Mouse (Mus musculus): ENCODE measurements around the gene Myom1.

Gene Myom1

GRCm38 (mm10) chr17:70991706-70992625 lies 10.5 kb upstream of the Myom1 start:
- peak; percentile 75 for DNase-seq (ENCODE audit: low read depth)

- no peak for DNase-seq (ENCODE audit: low read depth)
Observed at GRCm38 (mm10) chr17:70992662-70993061, 9.8 kb upstream of the Myom1 start.

GRCm38 (mm10) chr17:70993385-70993807 lies 9.0 kb upstream of the Myom1 start:
- no peak for DNase-seq (ENCODE audit: low read depth)

GRCm38 (mm10) chr17:70994671-70995070 lies 7.8 kb upstream of the Myom1 start:
- no peak for DNase-seq (ENCODE audit: low read depth)

GRCm38 (mm10) chr17:70995551-70995950 lies 6.9 kb upstream of the Myom1 start:
- no peak for DNase-seq (ENCODE audit: low read depth)

GRCm38 (mm10) chr17:70997836-70998235 lies 4.6 kb upstream of the Myom1 start:
- DNase-seq (ENCODE audit: low read depth): no peak

GRCm38 (mm10) chr17:70998400-70998975 lies 3.9 kb upstream of the Myom1 start:
- DNase-seq (ENCODE audit: low read depth): no peak

- no peak for DNase-seq (ENCODE audit: low read depth)
Observed at GRCm38 (mm10) chr17:70999187-70999586, 3.2 kb upstream of the Myom1 start.

GRCm38 (mm10) chr17:71000255-71000654 lies 2.2 kb upstream of the Myom1 start:
- no peak for DNase-seq (ENCODE audit: low read depth)

- DNase-seq (ENCODE audit: low read depth): no peak
Observed at GRCm38 (mm10) chr17:71001067-71001466, 1.4 kb upstream of the Myom1 start.

GRCm38 (mm10) chr17:71001699-71002080 lies 743 bp upstream of the Myom1 start:
- peak; percentile 66 for DNase-seq (ENCODE audit: low read depth)

GRCm38 (mm10) chr17:71002744-71003094 lies 286 bp downstream of the Myom1 start, which contains the start of gene Myl12a:
Myl12a (minus strand) TSS chr17:71002878.
- DNase-seq (ENCODE audit: low read depth): no peak

GRCm38 (mm10) chr17:71003112-71003511 lies 679 bp downstream of the Myom1 start:
- no peak for DNase-seq (ENCODE audit: low read depth)

- no peak for DNase-seq (ENCODE audit: low read depth)
Observed at GRCm38 (mm10) chr17:71003721-71004120, 1.3 kb downstream of the Myom1 start.

GRCm38 (mm10) chr17:71004186-71004960 lies 1.9 kb downstream of the Myom1 start:
- DNase-seq (ENCODE audit: low read depth): no peak

GRCm38 (mm10) chr17:71006976-71007375 lies 4.5 kb downstream of the Myom1 start:
- DNase-seq (ENCODE audit: low read depth): no peak

- no peak for DNase-seq (ENCODE audit: low read depth)
Observed at GRCm38 (mm10) chr17:71008676-71009075, 6.2 kb downstream of the Myom1 start.

- no peak for DNase-seq (ENCODE audit: low read depth)
Observed at GRCm38 (mm10) chr17:71009751-71010150, 7.3 kb downstream of the Myom1 start.

- DNase-seq (ENCODE audit: low read depth): peak; percentile 48
Observed at GRCm38 (mm10) chr17:71010646-71011242, 8.3 kb downstream of the Myom1 start.

- no peak for DNase-seq (ENCODE audit: low read depth)
Observed at GRCm38 (mm10) chr17:71011931-71012662, 9.7 kb downstream of the Myom1 start.

- DNase-seq (ENCODE audit: low read depth): no peak
Observed at GRCm38 (mm10) chr17:71013105-71013504, 10.7 kb downstream of the Myom1 start.

GRCm38 (mm10) chr17:71014911-71015310 lies 12.5 kb downstream of the Myom1 start:
- DNase-seq (ENCODE audit: low read depth): no peak
